Mouse (Mus musculus) left cerebral cortex, postnatal 14 days (tissue): ENCODE measurements around the gene Irf4. TPM values are rescaled to one million over a fixed set of nuclear protein-coding genes. Genes with fewer than 3 reads are reported as not detected.

Source experiments
- DNase-seq, 2 experiments: peaks; one replicate each; pipeline ENCODE4 v3.0.0; 2021 to 2022; ENCODE audit warnings: low spot score in 2 of 2, mixed read lengths in 1 of 2
- intact Hi-C: fragments of 180-260 bp; cut with DNase I; formaldehyde crosslinking; loops from one replicate; pipeline ENCODE4 v1.15.1; 2025
- total RNA-seq, 2 experiments: library from RNA; stranded (reverse); gene quantifications; 2 replicates each; pipeline ENCODE4 v1.2.3; 2021

The Irf4 gene
- total RNA-seq, 2 experiments from 2014 or later = 0.13 to 0.93 TPM

DNA sequence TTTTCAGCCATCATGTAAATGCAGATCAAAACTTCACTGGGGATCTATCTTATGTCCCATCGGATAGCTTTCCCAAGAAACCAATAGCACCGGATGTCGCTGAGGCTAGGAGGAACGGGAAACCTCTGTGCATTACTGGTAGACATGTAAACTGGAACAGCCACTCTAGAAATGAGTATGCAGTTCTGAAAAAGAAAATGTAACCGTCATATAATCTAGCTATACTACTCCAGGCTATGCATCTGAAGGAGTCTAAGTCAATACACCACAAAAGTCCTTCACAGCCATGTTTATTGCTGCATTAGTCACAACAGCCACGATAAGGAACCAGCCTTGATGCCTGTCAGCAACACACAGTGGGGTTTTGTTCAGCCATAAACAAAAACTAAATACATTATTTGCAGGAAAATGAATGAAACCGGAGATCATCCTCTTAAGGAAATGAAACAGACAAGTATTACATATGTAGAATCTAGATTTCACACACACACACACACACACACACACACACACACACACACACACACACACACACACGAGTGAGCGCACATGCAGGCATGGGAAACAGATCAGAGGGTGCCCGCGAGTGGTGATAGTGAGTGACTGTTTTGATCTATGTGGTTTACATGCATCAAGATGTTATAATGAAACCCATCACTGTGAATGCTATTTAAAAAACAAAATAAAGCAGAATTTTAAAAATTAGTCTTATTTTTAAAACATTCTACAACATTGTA, 16.1 kb upstream of the Irf4 start:
- no peak for DNase-seq
- intact Hi-C loops = no loop called here

DNA sequence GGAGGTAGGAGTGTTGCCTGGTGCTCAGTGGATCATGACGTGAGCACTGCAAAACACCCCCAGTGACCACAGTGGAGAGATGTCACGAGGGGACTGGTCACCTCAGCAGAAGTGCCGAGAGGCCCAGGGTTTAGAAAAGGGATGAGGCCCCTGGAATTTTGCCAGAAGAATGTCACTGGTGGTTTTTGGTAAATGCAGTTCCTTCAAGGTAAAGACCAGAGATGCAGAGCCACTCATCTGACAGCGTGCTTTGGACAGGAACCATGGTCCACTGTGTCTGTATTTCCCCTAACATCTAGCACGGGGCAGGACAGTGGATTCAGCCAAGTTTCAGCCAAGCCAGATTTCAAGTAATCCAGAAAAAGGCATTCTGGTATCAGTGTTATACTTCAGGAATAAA, 12.3 kb upstream of the Irf4 start:
- DNase-seq = no peak
- intact Hi-C loops = no loop called here

DNA sequence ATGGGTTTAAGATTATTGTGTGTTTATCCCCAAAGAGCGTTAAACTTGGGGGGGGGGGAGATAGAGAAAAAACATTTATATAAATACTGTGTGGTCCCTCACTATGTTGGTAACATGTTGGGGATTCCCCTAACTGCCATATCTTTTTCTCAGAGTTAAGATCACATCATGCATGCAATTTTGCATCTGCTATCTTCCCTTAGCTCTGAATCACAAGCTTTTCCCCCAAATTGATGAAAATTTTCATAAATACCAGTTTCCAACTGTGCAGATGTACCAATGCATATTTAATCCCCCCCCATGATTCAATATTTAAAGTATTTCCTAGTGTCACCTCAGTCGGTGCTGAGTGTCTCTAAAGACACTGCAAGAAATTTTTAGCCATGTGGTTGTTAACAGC, 11.8 kb upstream of the Irf4 start:
- intact Hi-C loops = no loop called here
- DNase-seq = no peak

DNA sequence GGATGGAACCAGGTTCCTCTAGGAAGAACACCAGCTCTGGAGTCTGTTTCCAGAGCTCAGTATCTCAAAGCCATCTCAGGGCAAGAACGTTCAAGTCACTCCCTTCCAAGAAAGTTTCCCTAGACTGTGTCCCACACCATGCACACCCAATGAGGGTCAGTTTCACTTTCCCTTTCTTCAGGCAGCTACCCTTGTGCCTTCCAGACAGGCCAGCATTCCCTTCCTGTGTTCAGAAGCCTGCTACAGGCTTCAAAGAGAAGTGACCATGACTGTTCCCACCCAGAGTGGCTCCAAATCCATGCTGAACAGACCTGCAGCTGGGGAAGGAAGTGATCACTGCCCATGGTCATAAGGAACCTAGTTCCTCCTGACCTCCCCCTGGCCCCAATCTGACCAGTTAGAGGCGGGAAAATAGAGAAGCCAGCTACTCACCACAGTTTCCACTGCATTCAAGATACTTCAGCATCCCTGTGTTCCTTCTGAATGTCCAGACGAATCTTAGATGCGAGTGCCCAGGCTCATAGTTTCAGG, 10.7 kb upstream of the Irf4 start:
- no peak for DNase-seq
- intact Hi-C loops = no loop called here

DNA sequence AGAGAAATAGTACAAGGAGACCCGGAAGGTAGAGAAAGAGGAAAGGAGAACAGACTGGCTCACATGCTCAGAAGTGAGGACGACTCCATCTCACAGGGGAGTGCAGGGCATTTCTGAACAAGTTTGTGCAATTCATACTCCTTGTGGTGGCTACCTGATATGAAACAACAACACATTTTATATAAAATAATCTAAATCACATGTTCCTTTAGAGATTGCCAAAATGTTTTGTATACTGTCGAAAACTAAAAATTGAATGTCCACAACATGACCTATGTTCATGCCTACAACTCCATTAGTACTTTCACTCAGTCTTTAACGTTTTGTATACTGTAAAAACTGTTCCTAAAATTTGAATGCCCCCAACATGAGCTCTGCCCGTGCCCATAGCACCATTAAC, 7.9 kb upstream of the Irf4 start:
- no peak for DNase-seq
- intact Hi-C loops = no loop called here

DNA sequence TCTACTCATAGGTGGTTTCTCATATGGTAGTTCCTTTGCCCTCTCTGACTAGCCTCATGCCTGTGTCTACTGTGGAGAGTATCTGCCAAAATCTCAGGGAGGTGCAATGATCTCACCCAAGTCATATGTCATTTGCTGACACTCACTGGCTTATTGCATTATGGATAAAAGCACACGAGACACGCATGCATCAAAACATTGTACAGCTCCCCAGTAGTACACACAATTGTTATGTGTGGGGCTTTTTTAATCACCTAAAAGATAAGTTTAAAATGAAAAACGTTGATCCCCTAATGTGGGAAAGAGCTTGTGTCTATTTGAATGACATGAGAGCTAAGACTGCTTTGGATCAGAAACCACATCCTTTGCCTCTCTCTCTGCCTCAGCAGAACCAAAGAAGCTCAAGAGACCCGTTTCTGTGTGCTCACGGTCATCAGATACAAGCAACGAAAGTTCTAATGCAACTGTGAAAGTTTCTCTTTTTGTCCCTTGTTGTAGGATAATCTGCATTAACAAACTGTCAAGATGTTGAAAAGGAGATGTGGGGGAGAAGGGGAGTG, 6.5 kb upstream of the Irf4 start:
- no peak for DNase-seq
- intact Hi-C loops = no loop called here

DNA sequence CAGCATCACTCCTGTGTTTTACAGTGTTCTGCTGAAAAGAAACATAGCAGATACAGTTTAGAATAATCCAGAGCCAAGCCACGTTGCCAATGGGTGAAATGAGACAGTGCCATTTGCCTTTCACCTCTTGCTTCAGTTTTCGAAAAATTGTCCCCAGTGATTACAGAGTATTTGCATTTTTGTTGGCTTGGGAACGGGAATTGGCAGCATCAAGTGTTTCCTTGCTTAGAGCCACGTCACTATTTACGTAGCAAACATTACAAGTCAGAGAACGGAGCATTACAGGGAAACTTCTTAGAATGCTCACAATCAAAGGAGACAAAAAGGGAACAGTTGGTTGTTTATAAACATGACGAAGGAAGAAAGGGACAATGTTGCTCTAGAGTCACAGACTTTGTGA, 3.9 kb upstream of the Irf4 start:
- no peak for DNase-seq

DNA sequence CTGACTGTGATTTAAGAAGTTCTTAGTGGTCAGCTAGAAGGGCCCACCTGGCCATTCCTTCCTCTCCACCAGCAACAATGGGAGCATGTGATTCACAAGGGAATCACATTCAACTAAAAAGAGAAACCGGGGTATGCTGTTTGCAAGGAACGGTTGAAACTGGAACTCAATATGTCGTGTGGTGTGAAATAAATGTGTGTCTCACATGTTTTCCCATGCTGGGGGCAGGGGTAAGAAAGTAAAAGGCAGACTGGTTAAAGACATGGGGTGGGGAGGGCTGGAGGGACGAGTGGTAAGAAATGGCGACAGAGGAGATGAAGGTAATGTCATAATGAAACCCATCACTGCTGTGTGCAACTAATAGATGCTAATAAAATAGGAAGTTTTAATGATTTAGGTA, 2.0 kb upstream of the Irf4 start:
- intact Hi-C loops = no loop called here
- no peak for DNase-seq

More for the DNA sequence above, 3.9 kb upstream of the Irf4 start:
- intact Hi-C loops = no loop called here

DNA sequence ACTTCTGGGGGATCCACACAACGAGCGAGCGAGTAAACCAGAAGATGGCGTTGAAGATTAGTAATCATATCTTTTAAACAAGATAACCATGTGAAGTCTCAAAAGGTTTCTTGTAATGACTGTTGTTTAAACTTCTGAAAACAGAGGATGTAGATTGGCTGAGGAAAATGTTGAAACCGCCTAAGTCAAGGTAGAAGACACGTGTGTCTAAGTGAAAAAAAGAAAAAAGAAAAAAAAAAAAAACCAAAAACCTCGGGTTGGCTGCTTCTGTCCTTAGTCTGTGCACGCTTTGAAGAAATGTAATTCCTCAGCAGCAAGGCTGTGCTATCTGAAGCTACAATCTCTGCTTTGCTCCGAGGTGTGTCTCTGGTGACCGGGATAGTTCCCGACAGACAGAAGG, 1.5 kb upstream of the Irf4 start:
- intact Hi-C loops = no loop called here
- DNase-seq = no peak

DNA sequence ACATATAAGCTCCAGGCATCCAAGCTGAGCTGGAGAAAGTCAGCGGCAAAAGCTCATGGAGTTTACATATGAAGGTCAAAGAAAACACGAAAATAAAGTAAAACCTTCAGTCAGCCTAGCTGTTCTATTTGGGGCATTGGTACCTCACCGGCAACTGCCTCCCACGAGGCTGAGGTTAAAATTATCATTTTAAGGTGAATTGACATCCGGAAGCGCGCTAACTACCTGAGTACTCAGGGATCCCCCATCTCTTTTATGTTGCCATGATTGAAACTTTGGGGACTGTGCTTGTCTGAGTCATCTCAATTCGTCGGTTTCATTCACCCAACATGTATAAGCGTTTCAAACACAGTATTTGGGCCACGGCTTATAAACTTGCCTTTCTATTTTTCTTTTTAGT, 705 bp upstream of the Irf4 start:
- intact Hi-C loops = no loop called here

DNA sequence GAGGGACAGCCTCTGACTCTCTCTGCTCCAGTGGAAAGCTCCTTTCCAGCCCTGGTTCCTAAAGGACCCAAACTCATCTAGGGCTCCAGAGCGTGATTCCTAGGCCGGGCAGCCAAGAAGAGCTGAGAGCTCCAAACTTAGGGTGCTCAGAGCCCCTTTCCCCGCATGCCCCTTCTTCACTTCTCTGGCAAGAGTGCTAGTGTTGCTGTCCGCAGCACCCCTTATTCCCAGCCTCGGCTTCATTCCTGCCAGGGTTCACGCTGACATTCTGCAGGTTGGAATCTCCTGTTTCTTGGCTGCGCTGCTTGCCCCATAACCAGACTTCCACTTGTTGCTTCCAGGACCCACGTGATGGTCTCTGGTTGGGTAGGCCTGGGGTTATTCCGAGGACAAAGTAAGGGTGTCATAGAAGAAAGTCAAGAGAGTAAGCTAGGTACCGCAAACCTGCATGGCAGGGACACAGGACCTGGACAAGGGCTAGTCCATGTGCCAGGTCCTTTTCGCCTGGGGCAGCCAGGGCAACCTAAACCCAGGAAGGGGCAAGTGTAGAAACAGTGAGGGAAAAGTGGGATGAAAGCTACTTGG, 623 bp downstream of the Irf4 start:
- DNase-seq = no peak
- intact Hi-C loops = no loop called here

More for the DNA sequence above, 705 bp upstream of the Irf4 start:
- no peak for DNase-seq

DNA sequence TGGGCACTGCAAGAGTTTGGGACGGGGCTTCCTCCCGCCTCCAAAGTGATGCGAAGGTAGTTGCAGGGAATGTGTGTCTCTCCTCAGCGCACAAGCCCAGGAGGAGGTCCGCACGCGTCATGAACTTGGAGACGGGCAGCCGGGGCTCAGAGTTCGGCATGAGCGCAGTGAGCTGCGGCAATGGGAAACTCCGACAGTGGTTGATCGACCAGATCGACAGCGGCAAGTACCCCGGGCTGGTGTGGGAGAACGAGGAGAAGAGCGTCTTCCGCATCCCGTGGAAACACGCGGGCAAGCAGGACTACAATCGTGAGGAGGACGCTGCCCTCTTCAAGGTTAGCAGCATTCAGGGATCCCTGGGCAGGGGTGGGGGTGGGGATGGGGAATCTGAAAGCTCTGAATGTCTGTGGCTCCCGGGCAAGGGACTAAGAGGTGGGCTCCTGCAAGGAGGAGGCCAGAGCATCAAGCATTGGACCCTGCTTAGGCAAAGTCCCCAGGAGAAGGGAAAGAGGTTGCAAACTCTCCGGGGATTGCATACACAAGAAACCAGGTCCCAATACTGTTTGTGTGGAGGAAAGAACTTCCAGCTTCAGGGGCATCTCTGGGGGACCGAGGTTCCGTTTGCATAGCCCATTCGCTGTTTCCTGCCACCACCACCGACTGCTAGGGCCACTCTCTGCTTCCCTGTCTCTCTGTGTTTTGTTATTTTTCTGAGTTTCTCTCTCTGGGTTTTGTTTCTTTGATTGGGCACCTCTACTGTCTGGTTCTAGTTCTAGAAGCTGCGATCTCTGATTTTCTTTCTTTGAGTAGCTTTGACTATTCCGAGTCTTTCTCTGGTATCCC, 1.7 kb downstream of the Irf4 start:
- no peak for DNase-seq
- intact Hi-C loops = no loop called here

DNA sequence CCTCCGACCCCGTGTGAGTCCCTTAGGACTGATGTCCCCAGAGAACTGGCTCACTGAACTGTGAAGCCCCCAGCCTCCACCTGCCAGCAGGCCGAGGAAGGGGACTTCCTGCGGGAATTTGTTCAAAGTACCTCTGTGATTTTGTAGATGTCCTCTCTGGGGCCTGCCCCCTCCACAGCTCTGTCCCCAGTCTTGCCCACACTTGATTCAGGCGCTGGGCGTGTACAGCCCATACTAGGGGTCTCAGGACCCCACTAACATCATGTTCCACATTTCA, 2.2 kb downstream of the Irf4 start:
- intact Hi-C loops = no loop called here
- no peak for DNase-seq

DNA sequence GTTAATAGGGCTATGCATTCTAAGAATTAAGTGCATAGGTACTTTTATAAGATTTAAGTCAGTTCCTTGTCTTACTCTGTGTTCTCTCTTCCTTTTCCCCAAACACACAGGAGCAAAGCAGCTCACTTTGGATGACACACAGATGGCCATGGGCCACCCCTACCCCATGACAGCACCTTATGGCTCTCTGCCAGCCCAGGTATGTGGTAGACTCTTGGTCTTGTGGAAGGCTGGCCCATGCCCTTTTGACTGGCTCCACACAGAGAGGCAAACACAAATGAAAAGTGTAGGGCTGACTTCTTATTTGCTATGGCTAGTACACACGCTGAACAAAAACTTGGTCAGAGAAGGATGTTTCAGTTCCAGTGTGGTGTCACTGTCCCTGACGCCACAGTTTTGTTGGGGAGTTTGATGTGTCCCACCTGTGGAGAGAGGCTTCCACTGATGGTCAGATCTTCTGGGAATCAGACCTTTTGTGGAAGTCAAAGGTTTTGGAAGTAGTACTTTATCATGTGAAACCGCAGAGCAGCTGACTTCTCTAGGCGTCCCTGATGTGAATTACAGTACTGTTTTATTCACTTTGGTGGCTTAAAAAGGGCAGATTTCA, 3.7 kb downstream of the Irf4 start:
- intact Hi-C loops = no loop called here
- DNase-seq = no peak

DNA sequence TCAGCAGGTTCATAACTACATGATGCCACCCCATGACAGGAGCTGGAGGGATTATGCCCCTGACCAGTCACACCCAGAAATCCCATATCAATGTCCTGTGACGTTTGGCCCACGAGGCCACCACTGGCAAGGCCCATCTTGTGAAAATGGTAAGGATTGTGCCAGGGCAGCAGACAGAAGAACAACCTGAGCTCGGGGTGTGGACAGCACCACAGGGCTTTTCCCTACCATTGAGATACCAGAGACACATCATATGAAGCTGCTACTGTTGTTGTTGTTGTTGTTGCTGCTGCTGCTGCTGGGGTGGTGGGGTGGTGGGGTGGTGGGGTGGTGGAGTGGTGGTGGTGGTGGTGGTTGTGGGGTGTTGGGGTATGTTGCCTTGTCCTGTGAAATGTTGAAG, 4.4 kb downstream of the Irf4 start:
- no peak for DNase-seq
- intact Hi-C loops = no loop called here

DNA sequence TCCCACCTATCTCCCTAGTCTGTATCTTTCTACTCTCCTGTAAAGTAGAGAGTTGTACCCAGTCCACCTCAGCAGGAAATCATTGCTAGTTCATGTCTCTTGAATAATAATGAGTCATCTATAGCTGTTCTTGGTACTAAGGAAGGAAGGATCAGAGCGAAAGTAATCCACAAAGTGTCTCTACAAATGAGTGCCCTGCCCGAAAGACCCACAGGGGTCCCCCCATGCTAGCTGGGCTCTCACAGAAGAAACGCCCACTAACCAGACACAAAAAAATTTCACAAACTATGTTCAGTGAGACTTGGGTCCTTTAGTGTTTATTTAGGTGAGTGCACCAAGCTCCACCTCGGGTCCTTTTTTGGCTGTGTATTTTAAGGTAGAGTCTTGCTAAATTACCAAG, 5.0 kb downstream of the Irf4 start:
- no peak for DNase-seq
- intact Hi-C loops = no loop called here

DNA sequence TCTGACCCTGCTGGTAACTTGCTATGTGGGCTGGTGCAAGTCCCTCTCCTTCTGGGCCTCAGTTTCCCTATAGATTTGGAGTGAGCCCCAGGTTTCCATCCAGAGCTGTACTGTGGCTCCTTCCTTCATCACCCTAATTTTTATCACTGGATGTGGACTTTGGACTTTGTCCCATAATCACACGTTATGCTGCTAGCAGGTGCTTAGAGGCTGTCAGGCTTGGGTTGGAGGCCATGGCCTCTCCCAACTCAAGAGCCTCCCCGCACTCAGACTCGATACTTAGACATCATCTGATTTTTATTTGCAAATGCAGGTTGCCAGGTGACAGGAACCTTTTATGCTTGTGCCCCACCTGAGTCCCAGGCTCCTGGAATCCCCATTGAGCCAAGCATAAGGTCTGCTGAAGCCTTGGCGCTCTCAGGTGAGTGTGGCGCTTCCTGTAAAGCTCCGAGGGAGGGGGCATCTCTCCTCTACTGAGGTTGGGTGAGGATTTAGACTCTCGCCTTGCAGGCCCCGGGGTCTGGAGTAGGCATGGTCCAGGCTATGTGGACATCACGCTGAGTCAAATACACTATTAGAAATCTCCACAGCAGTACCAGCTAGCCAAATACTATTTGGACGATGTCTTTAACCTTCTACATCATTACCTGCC, 5.9 kb downstream of the Irf4 start:
- intact Hi-C loops = no loop called here

DNA sequence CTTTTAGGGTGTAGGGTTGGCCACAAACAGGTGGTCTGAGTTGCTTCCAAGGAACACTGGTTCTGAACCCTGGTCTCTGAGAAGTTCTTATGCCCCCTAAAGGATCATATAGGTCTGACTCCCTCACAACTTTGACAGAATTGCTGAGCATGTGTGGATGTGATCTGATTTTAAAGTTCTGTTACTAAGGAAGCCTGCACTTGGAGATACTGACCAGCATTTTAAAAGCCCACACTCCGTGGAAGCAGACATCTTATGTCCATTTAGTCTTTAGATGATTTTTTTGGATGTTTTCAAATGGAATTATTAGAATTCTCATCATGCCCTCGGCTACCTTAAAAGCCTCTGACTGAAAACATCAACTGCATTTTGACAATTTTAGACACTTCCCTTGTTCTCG, 6.6 kb downstream of the Irf4 start:
- intact Hi-C loops = no loop called here

More for the DNA sequence above, 5.9 kb downstream of the Irf4 start:
- DNase-seq = no peak

DNA sequence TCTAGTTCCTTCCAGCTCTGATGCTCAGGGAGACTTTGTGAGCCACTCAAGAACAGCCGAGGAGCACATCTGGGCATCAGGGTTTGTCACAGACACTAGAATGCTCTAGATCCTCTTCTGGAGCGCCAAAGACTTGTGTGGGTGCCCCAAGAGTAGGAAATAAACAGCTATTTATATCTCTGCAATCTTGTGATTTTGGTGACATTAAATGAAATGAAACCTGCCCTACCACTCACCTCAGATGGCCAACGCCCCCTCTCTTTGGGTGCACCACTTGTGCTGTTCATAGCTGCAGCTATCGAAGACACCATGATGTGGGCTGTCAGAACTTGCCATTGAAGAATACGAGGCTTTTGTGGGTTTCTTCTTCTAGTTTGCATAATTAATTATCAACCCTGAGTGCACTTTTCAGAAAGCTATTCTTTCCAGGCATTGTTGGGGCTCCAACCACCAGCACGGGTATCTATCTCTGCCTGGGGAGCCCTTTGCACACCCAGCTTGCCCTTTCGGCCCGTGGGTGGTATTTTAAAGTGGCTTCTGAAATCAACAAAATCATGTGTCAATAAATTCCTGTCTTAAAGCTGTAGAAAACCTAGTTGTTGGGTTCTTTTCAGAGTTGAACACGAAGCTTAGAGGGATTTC, 7.1 kb downstream of the Irf4 start:
- no peak for DNase-seq
- intact Hi-C loops = no loop called here

More for the DNA sequence above, 6.6 kb downstream of the Irf4 start:
- DNase-seq = no peak
